Mouse (Mus musculus) testis, adult 2 months (tissue): Measurements from ENCODE around the gene Elmo1. TPM values are rescaled to one million over a fixed set of nuclear protein-coding genes. Genes with fewer than 3 reads are reported as not detected.

Source experiments
- H3K27ac ChIP-seq: fragments of 200-500 bp; 2 replicates; pipeline ENCODE4 v1.5.1; 2012; ENCODE audit warnings: low read depth, low read length; ENCODE audit not compliant: control insufficient read depth, insufficient read depth
- H3K27me3 ChIP-seq: fragments of 200-500 bp; 2 replicates; pipeline ENCODE4 v1.6.1; 2012; ENCODE audit warnings: mild to moderate bottlenecking, low read length, moderate library complexity; ENCODE audit not compliant: control insufficient read depth, insufficient read depth
- H3K36me3 ChIP-seq: fragments of 200-500 bp; 2 replicates; pipeline ENCODE4 v1.6.1; 2012; ENCODE audit warnings: mild to moderate bottlenecking, low read length; ENCODE audit not compliant: control insufficient read depth, insufficient read depth
- H3K4me1 ChIP-seq: fragments of 200-500 bp; 2 replicates; pipeline ENCODE4 v1.6.1; 2012; ENCODE audit warnings: low read length; ENCODE audit not compliant: control insufficient read depth, insufficient read depth
- H3K4me3 ChIP-seq: fragments of 200-500 bp; 2 replicates; pipeline ENCODE4 v1.5.1; 2012; ENCODE audit warnings: low read depth, mild to moderate bottlenecking, low read length, moderate library complexity, mixed read lengths; ENCODE audit not compliant: control insufficient read depth
- CTCF ChIP-seq: fragments of 200-500 bp; IDR thresholded peaks from 2 replicates; pipeline ENCODE4 v1.5.1; 2012; ENCODE audit warnings: low read depth, mild to moderate bottlenecking, inconsistent platforms, low read length, moderate library complexity; ENCODE audit not compliant: control insufficient read depth, insufficient read depth, insufficient replicate concordance
- POLR2A ChIP-seq: fragments of 200-500 bp; IDR thresholded peaks from 2 replicates; pipeline ENCODE4 v1.6.1; 2012; ENCODE audit warnings: low read depth, mild to moderate bottlenecking, inconsistent platforms, low read length, moderate library complexity; ENCODE audit not compliant: control insufficient read depth
- polyA plus RNA-seq: library from polyadenylated mRNA; depleted of rRNA; stranded (reverse); fragments of >200 nt; gene quantifications from 2 replicates; pipeline ENCODE4 v1.2.3, GENCODE M21; 2012

The Elmo1 gene
- polyA plus RNA-seq, 1 experiment = 17.9 TPM

DNA sequence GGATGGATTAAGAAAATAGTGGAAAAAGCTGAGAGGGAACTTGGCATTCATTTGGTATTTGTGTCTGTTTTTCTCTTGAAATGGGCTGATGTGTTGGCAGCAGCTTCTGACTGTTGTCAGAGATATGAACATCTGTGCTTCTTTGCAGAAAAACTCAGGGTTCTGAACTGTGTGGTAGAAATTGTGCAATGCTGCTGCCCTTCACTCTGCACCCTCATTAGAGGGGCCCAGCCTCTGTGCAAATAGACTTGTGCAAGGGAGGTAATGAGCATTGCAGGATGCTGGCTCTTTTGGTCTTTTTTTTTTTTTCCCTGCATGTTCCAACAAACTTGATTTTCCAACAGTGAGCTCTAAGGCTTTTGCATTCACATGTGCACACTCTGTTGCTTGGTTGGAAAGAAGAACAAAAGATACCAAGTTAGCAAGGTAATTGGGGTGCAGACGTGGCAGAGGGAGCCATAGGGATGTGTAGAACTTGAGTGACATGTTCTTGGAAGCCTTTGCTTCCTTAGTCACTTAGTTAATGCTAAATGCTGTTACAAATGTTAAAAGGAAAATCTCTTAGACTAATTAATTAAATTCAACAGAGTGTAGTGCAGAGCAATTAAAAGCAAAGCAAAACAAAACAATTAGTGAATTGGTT lies 26.6 kb downstream of the Elmo1 start:
- Histone ChIP-seq H3K27me3 (no peaks in the 10 kb centered on the region), H3K4me3 (no peak overlapping the region), H3K36me3 (no peaks in the 10 kb centered on the region), H3K4me1 (peaks cover 5% of the 10 kb centered on the region), H3K27ac (no peak overlapping the region; the same call in 1 of the 2 replicates)
- no peak for TF ChIP-seq POLR2A
- TF ChIP-seq CTCF = no peak

DNA sequence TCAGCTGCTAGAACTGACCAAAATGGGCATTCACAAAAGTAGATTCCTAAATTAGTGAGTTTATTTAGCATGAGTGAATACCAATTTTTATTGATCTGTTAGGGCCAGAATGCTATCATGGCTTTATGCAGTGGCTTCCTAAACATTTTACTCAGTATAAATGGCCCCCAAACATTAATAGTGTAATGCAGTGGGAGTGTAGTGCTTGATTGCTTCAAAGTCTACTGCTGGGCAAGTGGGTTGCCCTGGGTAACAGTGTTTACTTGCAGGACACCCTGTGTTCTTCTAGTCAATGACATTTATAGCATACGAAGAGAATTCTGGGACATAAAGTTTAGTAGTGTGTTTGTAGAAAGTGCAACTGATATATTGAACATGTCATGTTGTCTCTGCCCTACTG lies 27.3 kb downstream of the Elmo1 start:
- TF ChIP-seq CTCF (no peak), POLR2A (no peak)
- Histone ChIP-seq H3K4me1 (peaks cover 5% of the 10 kb centered on the region), H3K27ac (no peak overlapping the region), H3K4me3 (no peak overlapping the region), H3K27me3 (no peaks in the 10 kb centered on the region), H3K36me3 (no peaks in the 10 kb centered on the region)

DNA sequence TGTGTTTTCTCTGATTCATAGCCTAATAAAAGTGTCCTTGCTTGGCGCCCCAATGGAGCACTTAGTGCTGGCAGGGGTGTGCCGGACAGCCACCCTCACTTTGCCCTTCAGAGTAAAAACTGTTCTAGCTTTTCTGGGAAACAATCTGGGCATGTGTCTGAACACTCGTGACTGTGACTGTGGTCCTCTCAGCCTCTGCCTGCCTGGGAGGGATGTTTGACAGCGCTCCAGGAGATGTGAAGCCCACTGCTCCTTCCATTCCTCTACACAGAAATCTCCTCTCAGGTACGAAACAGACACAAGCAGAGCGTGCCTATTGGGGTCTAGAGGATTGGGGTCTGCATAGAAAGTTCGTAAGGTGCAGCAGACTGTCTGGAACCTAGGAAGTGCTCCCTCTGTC lies 28.5 kb downstream of the Elmo1 start:
- no peak for TF ChIP-seq CTCF
- H3K27ac ChIP-seq = no peak overlapping the region
- peaks cover 5% of the 10 kb centered on the region for H3K4me1 ChIP-seq
- no peak overlapping the region for H3K4me3 ChIP-seq
- H3K27me3 ChIP-seq = no peaks in the 10 kb centered on the region
- H3K36me3 ChIP-seq = no peaks in the 10 kb centered on the region

DNA sequence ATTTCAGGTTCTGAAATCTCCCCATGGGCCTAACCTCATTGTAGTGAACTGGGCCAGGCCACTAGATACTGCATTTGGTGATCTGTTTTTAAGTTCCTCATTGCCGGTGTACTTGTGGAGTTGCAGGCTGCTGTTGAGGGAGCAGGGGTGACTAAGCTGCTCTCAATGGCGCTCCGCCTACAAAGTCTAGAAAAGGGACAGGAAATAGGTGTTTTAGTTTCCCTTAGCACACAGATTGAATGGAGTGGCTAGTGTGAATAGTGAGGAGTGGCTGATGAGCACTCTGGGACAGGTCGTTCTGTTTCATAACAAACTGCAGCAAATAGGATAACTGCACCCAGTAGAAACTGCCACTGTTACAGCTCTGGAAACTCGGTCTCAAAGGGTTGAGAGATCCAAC lies 30.3 kb downstream of the Elmo1 start:
- no peaks in the 10 kb centered on the region for H3K36me3 ChIP-seq
- peaks cover 5% of the 10 kb centered on the region for H3K4me1 ChIP-seq
- H3K27ac ChIP-seq = peak overlapping the region; percentile 42
- no peak for TF ChIP-seq CTCF
- no peak for TF ChIP-seq POLR2A
- H3K27me3 ChIP-seq = no peaks in the 10 kb centered on the region
- no peak overlapping the region for H3K4me3 ChIP-seq

DNA sequence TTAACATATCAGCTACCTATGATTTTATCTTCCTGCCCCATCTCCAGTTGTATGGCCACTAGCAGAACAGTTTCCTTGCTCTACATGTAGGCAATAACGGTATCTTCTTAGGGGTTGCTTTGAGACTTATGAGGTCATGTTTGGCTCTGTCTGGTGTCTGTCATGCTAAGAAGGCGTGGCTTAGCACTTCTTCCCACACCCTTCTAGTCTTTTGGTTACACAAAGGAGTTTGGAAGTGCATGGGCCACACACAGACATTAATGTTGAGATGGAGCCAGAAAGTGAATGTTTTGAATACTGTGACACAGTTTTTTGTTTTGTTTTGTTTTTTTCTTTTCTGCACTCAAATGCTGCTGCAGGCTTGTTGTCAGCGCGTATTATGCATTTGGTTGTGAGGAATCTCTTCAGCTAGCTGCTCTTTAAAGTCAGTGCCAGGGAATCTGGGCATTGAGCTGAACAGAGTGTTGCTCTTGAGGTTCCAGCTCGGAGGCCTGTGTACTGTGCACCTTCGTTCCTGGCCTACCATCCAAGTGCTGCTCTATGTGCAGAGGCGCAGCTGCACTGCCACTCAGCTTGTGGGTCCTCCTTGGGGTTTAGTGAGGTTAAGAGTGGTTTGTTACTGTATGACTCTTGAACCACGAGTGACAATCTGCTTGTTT lies 31.1 kb downstream of the Elmo1 start:
- H3K36me3 ChIP-seq = no peaks in the 10 kb centered on the region
- peak overlapping the region; percentile 2 for H3K27ac ChIP-seq
- no peaks in the 10 kb centered on the region for H3K4me1 ChIP-seq

DNA sequence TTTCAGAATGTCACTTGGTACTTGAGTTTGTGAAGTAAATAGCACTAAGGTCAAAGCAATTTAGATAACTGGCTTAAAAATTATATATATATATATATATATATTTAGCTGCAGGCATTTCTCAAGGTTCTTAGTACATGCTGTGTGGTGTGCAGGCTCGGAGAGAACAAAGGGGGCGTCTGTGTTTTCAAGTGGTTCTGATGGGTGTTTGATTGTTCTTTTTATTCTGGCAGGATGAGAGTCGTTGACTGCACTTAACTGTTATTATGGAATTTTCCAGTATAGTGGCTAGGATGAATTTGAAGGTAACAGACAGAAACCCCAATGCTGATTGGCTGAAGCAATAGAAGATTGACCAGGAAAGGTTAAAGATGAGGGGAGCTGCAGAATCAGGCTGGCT lies 33.6 kb downstream of the Elmo1 start:
- Histone ChIP-seq H3K4me3 (no peak overlapping the region), H3K27ac (no peak overlapping the region), H3K4me1 (no peaks in the 10 kb centered on the region), H3K27me3 (no peaks in the 10 kb centered on the region), H3K36me3 (no peaks in the 10 kb centered on the region)
- no peak for TF ChIP-seq POLR2A
- no peak for TF ChIP-seq CTCF

More for the DNA sequence above, 31.1 kb downstream of the Elmo1 start:
- TF ChIP-seq POLR2A = no peak
- Histone ChIP-seq H3K4me3 (no peak overlapping the region), H3K27me3 (no peaks in the 10 kb centered on the region)

DNA sequence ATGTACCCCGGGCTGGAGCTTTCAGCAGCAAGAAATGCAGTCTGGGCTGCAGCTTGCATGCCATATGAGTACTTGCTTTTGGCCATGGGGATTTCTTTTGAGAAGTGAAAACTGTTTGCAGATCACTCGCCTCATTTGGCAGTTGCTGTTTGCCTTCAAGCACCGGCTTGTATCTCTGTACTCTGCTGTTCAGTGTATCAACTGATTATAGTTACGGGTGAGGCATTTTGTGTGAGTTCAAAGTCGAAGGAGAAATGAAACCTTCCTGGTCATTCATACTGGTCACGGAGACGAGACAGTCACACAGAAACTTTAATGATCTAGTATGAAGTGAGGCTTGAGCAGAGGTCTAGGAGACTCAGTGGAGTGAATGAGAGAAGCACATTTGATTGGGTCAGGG lies 34.6 kb downstream of the Elmo1 start:
- no peak overlapping the region for H3K4me3 ChIP-seq
- no peak overlapping the region for H3K27ac ChIP-seq
- TF ChIP-seq CTCF (no peak), POLR2A (no peak)
- no peaks in the 10 kb centered on the region for H3K27me3 ChIP-seq
- no peaks in the 10 kb centered on the region for H3K36me3 ChIP-seq
- no peaks in the 10 kb centered on the region for H3K4me1 ChIP-seq
